Mouse (Mus musculus) hindbrain, embryonic 14.5 days (tissue): ENCODE data around the gene Trappc2l. TPM values are rescaled to one million over a fixed set of nuclear protein-coding genes. Genes with fewer than 3 reads are reported as not detected.

ENCODE experiments used
- ATAC-seq: fragments of 200-750 bp; cut with Nextera tagmentation; 2 replicates; pipeline ENCODE4 v1.8.0; 2017; ENCODE audit warnings: moderate number of reproducible peaks, mild to moderate bottlenecking, moderate TSS enrichment, moderate library complexity; ENCODE audit not compliant: low FRiP score
- DNase-seq: peaks from one replicate; pipeline ENCODE4 v3.0.0-alpha.2; 2015; ENCODE audit warnings: low spot score
- H3K27ac ChIP-seq: fragments of 300-500 bp; sonication (generic); 2 replicates; pipeline ENCODE4 v1.5.1; 2014; ENCODE audit warnings: mild to moderate bottlenecking, moderate library complexity
- H3K27me3 ChIP-seq: fragments of 300-500 bp; sonication (generic); 2 replicates; pipeline ENCODE4 v1.6.1; 2014; ENCODE audit warnings: mild to moderate bottlenecking, low read length, mixed read lengths; ENCODE audit not compliant: control insufficient read depth, insufficient read depth
- H3K36me3 ChIP-seq: fragments of 300-500 bp; sonication (generic); replicated peaks from 2 replicates; pipeline ENCODE4 v1.6.1; 2014; ENCODE audit not compliant: control insufficient read depth, insufficient read depth
- H3K4me1 ChIP-seq: fragments of 300-500 bp; sonication (generic); replicated peaks from 2 replicates; pipeline ENCODE4 v1.6.1; 2014; ENCODE audit warnings: antibody characterized with exemption, low read length, mixed read lengths; ENCODE audit not compliant: control insufficient read depth, insufficient read depth
- H3K4me2 ChIP-seq: fragments of 300-500 bp; sonication (generic); replicated peaks from 2 replicates; pipeline ENCODE4 v1.6.1; 2014; ENCODE audit warnings: mild to moderate bottlenecking, moderate library complexity
- H3K4me3 ChIP-seq: fragments of 300-500 bp; sonication (generic); replicated peaks from 2 replicates; pipeline ENCODE4 v1.5.1; 2014; ENCODE audit warnings: mild to moderate bottlenecking, low read length
- H3K9ac ChIP-seq: fragments of 300-500 bp; sonication (generic); 2 replicates; pipeline ENCODE4 v1.6.1; 2014
- H3K9me3 ChIP-seq: fragments of 300-500 bp; sonication (generic); 2 replicates; pipeline ENCODE4 v1.6.1; 2016; ENCODE audit warnings: low read length; ENCODE audit not compliant: control insufficient read depth
- WGBS: fragments of 180-500 bp; shearing (Covaris S2); extraction: QIAGEN DNeasy Blood & Tissue Kit; methylation state at CpG from one replicate; pipeline ENCODE4 v1.1.7; 2014; 5-methylcytosine and 5-hydroxymethylcytosine counted together
- polyA plus RNA-seq: library from polyadenylated mRNA; unstranded; fragments of >200 nt; fragmentation: Nextera tagmentation; extraction: Ambion mirVana; gene quantifications from 2 replicates; pipeline ENCODE4 v1.2.1, GENCODE M21; 2014

The Trappc2l gene
- polyA plus RNA-seq, 1 experiment from 2014 or later: 130 TPM

DNA sequence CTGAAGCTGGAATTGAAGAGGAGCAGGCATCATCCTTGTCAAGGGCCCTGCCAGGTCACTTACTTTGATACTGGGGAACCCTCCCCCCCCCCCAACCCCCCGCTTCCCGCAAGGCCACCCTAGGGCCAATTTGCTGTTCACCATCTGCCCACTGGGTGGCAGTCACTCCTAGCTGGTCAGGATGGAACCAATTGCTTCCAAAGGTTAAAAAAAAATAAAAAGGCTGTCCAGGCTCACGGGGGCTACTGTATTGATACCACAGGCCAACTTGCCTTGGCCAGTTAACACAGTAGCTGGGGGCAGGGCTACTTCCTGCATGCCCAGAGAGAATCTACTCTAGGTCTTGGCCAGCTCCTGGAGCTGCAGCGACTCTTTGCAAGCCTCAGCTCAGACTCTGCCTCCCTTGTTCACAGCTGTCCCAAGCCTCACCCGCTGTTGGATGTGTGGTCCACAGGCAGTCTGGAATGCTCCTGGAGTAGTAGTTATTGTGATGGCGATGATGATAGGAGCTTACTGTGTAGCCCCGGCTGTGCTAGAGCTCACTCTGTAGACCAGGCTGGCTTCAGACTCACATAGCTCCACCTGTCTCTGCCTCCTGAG lies 6.6 kb downstream of the Trappc2l start:
- no peaks in the 10 kb centered on the region for H3K9me3 ChIP-seq
- ATAC-seq: no peak
- no peak overlapping the region for H3K4me2 ChIP-seq
- no peak overlapping the region for H3K27ac ChIP-seq
- H3K36me3 ChIP-seq: peaks cover 13% of the 10 kb centered on the region
- WGBS: 26% methylated on average over 5 of the region's 7 CpGs
- peak; percentile 89 for DNase-seq
- no peak overlapping the region for H3K9ac ChIP-seq
- no peaks in the 10 kb centered on the region for H3K27me3 ChIP-seq
- no peak overlapping the region for H3K4me3 ChIP-seq
- H3K4me1 ChIP-seq: no peaks in the 10 kb centered on the region; the same call in 1 of the 2 replicates

- Histone ChIP-seq H3K9ac (no peak overlapping the region), H3K27me3 (no peaks in the 10 kb centered on the region), H3K9me3 (no peaks in the 10 kb centered on the region), H3K27ac (no peak overlapping the region), H3K4me1 (no peaks in the 10 kb centered on the region; the same call in 1 of the 2 replicates), H3K4me2 (no peak overlapping the region), H3K4me3 (no peak overlapping the region), H3K36me3 (peaks cover 13% of the 10 kb centered on the region)
- DNase-seq (no peak), ATAC-seq (no peak)
- 74% methylated on average over 6 of the region's 6 CpGs for WGBS
These were observed 7.4 kb downstream of the Trappc2l start for GRCm38 (mm10) chr8:122618660-122619378.

GRCm38 (mm10) chr8:122620446-122620845 lies 9.0 kb downstream of the Trappc2l start:
- Histone ChIP-seq H3K27ac (no peak overlapping the region), H3K36me3 (0 out of 2 replicates have a peak, but pooled peaks cover 6% of the 10 kb centered on the region), H3K9ac (no peak overlapping the region), H3K9me3 (no peaks in the 10 kb centered on the region), H3K4me3 (no peak overlapping the region), H3K4me2 (no peak overlapping the region), H3K27me3 (no peaks in the 10 kb centered on the region), H3K4me1 (no peaks in the 10 kb centered on the region; the same call in 1 of the 2 replicates)
- WGBS: 44% methylated on average over 5 of the region's 5 CpGs
- no peak for DNase-seq
- no peak for ATAC-seq

- no peaks in the 10 kb centered on the region; the same call in 1 of the 2 replicates for H3K4me1 ChIP-seq
- H3K9ac ChIP-seq: no peak within 1 kb of the TSS
- no peak within 1 kb of the TSS for H3K27ac ChIP-seq
- 78% methylated on average over 6 of the region's 6 CpGs for WGBS
- no peaks in the 10 kb centered on the region for H3K9me3 ChIP-seq
- no peak within 1 kb of the TSS for H3K4me2 ChIP-seq
- 0 out of 2 replicates have a peak, but pooled peaks cover 1% of the 10 kb centered on the region for H3K36me3 ChIP-seq
- DNase-seq: no peak
- H3K4me3 ChIP-seq: no peak within 1 kb of the TSS
- ATAC-seq: no peak
- H3K27me3 ChIP-seq: no peaks in the 10 kb centered on the region
These were observed 11.3 kb downstream of the Trappc2l start, which contains the start of gene Pabpn1l for GRCm38 (mm10) chr8:122622727-122623126. Gene Pabpn1l (minus strand): TSS chr8:122622739.

- WGBS: 91% methylated on average over 17 of the region's 17 CpGs
- no peak for ATAC-seq
- H3K27ac ChIP-seq: no peak overlapping the region
- H3K9me3 ChIP-seq: no peaks in the 10 kb centered on the region
- no peak overlapping the region for H3K4me2 ChIP-seq
- DNase-seq: no peak
- peaks cover 13% of the 10 kb centered on the region for H3K36me3 ChIP-seq
- H3K9ac ChIP-seq: no peak overlapping the region
- H3K4me1 ChIP-seq: no peaks in the 10 kb centered on the region; the same call in 1 of the 2 replicates
- H3K4me3 ChIP-seq: no peak overlapping the region
- H3K27me3 ChIP-seq: no peaks in the 10 kb centered on the region
These were observed 12.6 kb downstream of the Trappc2l start for GRCm38 (mm10) chr8:122623844-122624642.

- no peak overlapping the region for H3K27ac ChIP-seq
- H3K9me3 ChIP-seq: no peaks in the 10 kb centered on the region
- H3K4me1 ChIP-seq: no peaks in the 10 kb centered on the region; the same call in 1 of the 2 replicates
- H3K27me3 ChIP-seq: no peaks in the 10 kb centered on the region
- peaks cover 20% of the 10 kb centered on the region for H3K36me3 ChIP-seq
- 70% methylated on average over 5 of the region's 5 CpGs for WGBS
- no peak overlapping the region for H3K4me3 ChIP-seq
- H3K4me2 ChIP-seq: no peak overlapping the region
- DNase-seq (no peak), ATAC-seq (no peak)
- H3K9ac ChIP-seq: no peak overlapping the region
These were observed 13.2 kb downstream of the Trappc2l start for GRCm38 (mm10) chr8:122624653-122625052.

DNA sequence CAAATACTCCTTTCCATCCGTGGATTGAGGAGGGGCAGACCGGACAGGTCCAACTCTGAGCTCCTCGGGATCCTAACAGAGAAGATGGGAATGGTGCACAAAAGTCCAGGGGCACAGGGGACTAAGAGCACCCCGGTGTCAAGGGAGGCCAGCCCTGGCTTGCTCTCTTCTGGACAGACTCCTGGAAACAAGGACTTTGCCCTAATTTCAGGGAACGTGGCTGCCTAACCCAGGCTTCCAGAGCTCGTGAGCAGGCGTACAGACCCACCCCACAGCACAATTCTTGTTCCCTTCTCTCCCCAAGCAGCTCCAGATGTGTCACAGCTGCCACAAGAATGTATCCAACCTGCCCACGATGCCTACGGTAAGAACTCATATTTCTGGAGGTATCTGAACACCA lies 14.4 kb downstream of the Trappc2l start:
- Histone ChIP-seq H3K27ac (no peak overlapping the region), H3K9ac (no peak overlapping the region), H3K4me3 (no peak overlapping the region), H3K4me2 (no peak overlapping the region), H3K27me3 (no peaks in the 10 kb centered on the region), H3K9me3 (no peaks in the 10 kb centered on the region), H3K36me3 (peaks cover 30% of the 10 kb centered on the region), H3K4me1 (no peaks in the 10 kb centered on the region)
- no peak for DNase-seq
- no peak for ATAC-seq
- WGBS: 87% methylated on average over 9 of the region's 9 CpGs

GRCm38 (mm10) chr8:122626896-122627295 lies 15.5 kb downstream of the Trappc2l start:
- Histone ChIP-seq H3K4me2 (no peak overlapping the region), H3K4me1 (no peaks in the 10 kb centered on the region), H3K27me3 (no peaks in the 10 kb centered on the region), H3K4me3 (no peak overlapping the region), H3K9me3 (no peaks in the 10 kb centered on the region), H3K9ac (no peak overlapping the region), H3K36me3 (peaks cover 36% of the 10 kb centered on the region), H3K27ac (no peak overlapping the region)
- ATAC-seq: no peak
- 69% methylated on average over 2 of the region's 2 CpGs for WGBS
- DNase-seq: no peak

- Histone ChIP-seq H3K9ac (no peak overlapping the region), H3K27ac (no peak overlapping the region), H3K36me3 (peaks cover 61% of the 10 kb centered on the region), H3K9me3 (no peaks in the 10 kb centered on the region), H3K4me1 (no peaks in the 10 kb centered on the region), H3K27me3 (no peaks in the 10 kb centered on the region), H3K4me2 (no peak overlapping the region), H3K4me3 (no peak overlapping the region)
- no peak for DNase-seq
- no peak for ATAC-seq
- 20% methylated on average over 10 of the region's 10 CpGs for WGBS
These were observed 17.9 kb downstream of the Trappc2l start for GRCm38 (mm10) chr8:122629388-122629787.
